In the genomic region with DNA sequence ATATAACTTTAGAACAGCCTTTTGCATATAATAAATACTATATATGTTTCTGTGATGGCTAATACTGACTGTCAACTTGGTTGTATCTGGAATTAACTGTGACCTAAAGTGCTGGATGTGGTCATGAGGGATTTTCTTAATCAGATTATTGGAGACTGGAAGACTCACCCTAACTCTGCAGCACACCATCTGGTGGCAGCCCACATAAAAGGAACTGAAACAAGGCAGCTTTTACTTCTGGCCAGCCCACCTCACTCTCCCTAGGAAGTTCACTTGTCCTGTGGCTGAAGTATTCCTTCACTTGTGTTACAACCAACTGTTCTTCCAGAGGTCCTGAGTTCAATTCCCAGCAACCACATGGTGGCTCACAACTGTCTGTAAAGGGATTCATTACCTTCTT, we compare ENCODE assay signal across 12 mouse cellular contexts.
"Had no signal": no experiment of that assay in that cellular context is flagged by ENCODE, and none has a peak within 500 bp of the region (broad histone marks: within the 10 kb centered on the region; RNA-seq: fewer than 3 reads in every experiment).

No protein-coding gene starts in this region.

- DNase-seq: kidney, adult 18-20 months; kidney, adult 9 months; kidney, postnatal 14 days; kidney, postnatal 4 days; left cerebral cortex, postnatal 4 days; liver, postnatal 0 days; lung, embryonic 14.5 days; midbrain, embryonic 14.5 days; right cerebral cortex, postnatal 25 days; spleen, adult 18-20 months; thymus, postnatal 25 days had no signal

- ATAC-seq: liver, postnatal 0 days; lung, postnatal 0 days had no signal
